ENCODE assay signal across 13 mouse cellular contexts in the genomic region with DNA sequence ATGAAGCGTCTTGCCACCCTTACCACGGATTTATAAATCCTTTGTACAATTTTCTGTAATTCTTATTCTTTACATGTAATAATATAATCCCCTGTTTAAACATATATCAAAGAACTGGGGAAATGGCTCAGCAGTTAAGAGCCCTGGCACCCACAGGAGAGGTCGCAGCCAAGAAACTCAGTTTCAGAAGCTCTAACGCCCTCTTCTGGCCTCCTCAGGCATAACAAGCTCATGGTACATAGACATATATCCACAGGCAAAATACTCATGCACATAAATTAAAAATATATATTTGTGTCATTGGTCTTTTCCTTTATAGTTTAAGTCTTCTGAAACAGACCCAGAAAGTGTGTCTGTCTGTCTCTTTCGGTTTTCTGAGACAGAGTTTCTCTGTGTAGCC. TPM values are rescaled to one million over a fixed set of nuclear protein-coding genes. Genes with fewer than 3 reads are reported as not detected.
DNase-seq lines count a peak whose midpoint lies in the region; ATAC-seq and TF ChIP-seq lines count a peak whose summit lies in the region.
"Had no signal": no experiment of that assay in that cellular context is flagged by ENCODE, and none has a peak within 500 bp of the region (broad histone marks: within the 10 kb centered on the region; RNA-seq: fewer than 3 reads in every experiment).

No protein-coding gene starts in this region.

- H3K4me2 ChIP-seq in liver, postnatal 0 days (ENCODE audit: low read depth, low read length), result no peak overlapping the region
- no peak overlapping the region for H3K4me2 ChIP-seq in liver, embryonic 11.5 days
- H3K4me2 ChIP-seq: midbrain, embryonic 12.5 days had no signal

- 74% methylated on average over 5 of the region's 5 CpGs for WGBS in liver, postnatal 0 days (ENCODE audit: insufficient replicate concordance)
- 75% methylated on average over 5 of the region's 5 CpGs for WGBS in liver, embryonic 11.5 days

- peaks cover 42% of the 10 kb centered on the region for H3K36me3 ChIP-seq in liver, postnatal 0 days (replicated peaks; ENCODE audit: insufficient read depth, low read length)
- H3K36me3 ChIP-seq in liver, embryonic 11.5 days (ENCODE audit: control insufficient read depth, insufficient read depth, low read length), result peaks cover 7% of the 10 kb centered on the region; the same call in 1 of the 2 replicates
- H3K36me3 ChIP-seq in E14TG2a.4 (ENCODE audit: insufficient read depth, low read length), result peaks cover 68% of the 10 kb centered on the region
- H3K36me3 ChIP-seq: midbrain, embryonic 12.5 days had no signal

- intact Hi-C loops in gastrocnemius, adult 2 months (cut with DNase I), result no loop called here
- intact Hi-C loops in gastrocnemius, postnatal 36 days (cut with DNase I), result no loop called here

- no peak for DNase-seq in gastrocnemius, adult 2 months
- no peak for DNase-seq in gastrocnemius, postnatal 36 days
- no peak for DNase-seq in liver, postnatal 0 days
- DNase-seq in liver, embryonic 11.5 days (ENCODE audit: low spot score), result no peak
- DNase-seq in naive thymus-derived CD4-positive, alpha-beta T cell, adult 2 months (ENCODE audit: low read depth), result peak; percentile 57
- DNase-seq in ovary, postnatal 36 days (ENCODE audit: low spot score), result no peak
- no peak for DNase-seq in T-cell, adult 2 months (ENCODE audit: low spot score)
- DNase-seq: heart, postnatal 4 days; layer of hippocampus, adult 9-11 months; lung, postnatal 14 days had no signal

- ATAC-seq in liver, postnatal 0 days, result no peak
- no peak for ATAC-seq in liver, embryonic 11.5 days (replicated peaks; ENCODE audit: low FRiP score)

- no peaks in the 10 kb centered on the region for H3K9me3 ChIP-seq in liver, postnatal 0 days (ENCODE audit: low read length)
- no peaks in the 10 kb centered on the region for H3K9me3 ChIP-seq in liver, embryonic 11.5 days (ENCODE audit: control insufficient read depth, low read length)
- H3K9me3 ChIP-seq in E14TG2a.4 (ENCODE audit: low read length), result no peaks in the 10 kb centered on the region
- H3K9me3 ChIP-seq: limb, embryonic 10.5 days; midbrain, embryonic 12.5 days had no signal

- H3K4me3 ChIP-seq in gastrocnemius, adult 2 months, result no peak overlapping the region
- H3K4me3 ChIP-seq in liver, postnatal 0 days (ENCODE audit: low read depth, low read length), result no peak overlapping the region
- H3K4me3 ChIP-seq in liver, embryonic 11.5 days (ENCODE audit: low read depth, low read length), result no peak overlapping the region
- H3K4me3 ChIP-seq in E14TG2a.4 (replicated peaks; ENCODE audit: low read length), result peak overlapping the region; percentile 77
- H3K4me3 ChIP-seq: limb, embryonic 10.5 days; midbrain, embryonic 12.5 days had no signal

- H3K27me3 ChIP-seq in liver, postnatal 0 days (ENCODE audit: insufficient read depth, low read length), result no peaks in the 10 kb centered on the region
- H3K27me3 ChIP-seq in liver, embryonic 11.5 days (replicated peaks; ENCODE audit: control insufficient read depth, insufficient read depth, low read length), result no peaks in the 10 kb centered on the region
- no peaks in the 10 kb centered on the region for H3K27me3 ChIP-seq in E14TG2a.4 (ENCODE audit: insufficient read depth, low read length)
- H3K27me3 ChIP-seq: midbrain, embryonic 12.5 days had no signal

- no peak overlapping the region for H3K27ac ChIP-seq in gastrocnemius, adult 2 months
- H3K27ac ChIP-seq in liver, postnatal 0 days (ENCODE audit: low read depth), result no peak overlapping the region
- H3K27ac ChIP-seq in liver, embryonic 11.5 days (ENCODE audit: low read depth, low read length), result no peak overlapping the region
- H3K27ac ChIP-seq: limb, embryonic 10.5 days; midbrain, embryonic 12.5 days had no signal

- TF ChIP-seq EP300 in liver, postnatal 0 days (IDR thresholded peaks at IDR 0.05; ENCODE audit: low read depth), result no peak

- H3K9ac ChIP-seq in liver, postnatal 0 days (replicated peaks), result no peak overlapping the region
- no peak overlapping the region for H3K9ac ChIP-seq in liver, embryonic 11.5 days (ENCODE audit: low read depth, low read length)
- H3K9ac ChIP-seq: midbrain, embryonic 12.5 days had no signal

- peaks cover 43% of the 10 kb centered on the region for H3K4me1 ChIP-seq in liver, postnatal 0 days (ENCODE audit: insufficient read depth)
- peaks cover 29% of the 10 kb centered on the region for H3K4me1 ChIP-seq in liver, embryonic 11.5 days (replicated peaks; ENCODE audit: control insufficient read depth, insufficient read depth, low read length)
- H3K4me1 ChIP-seq in E14TG2a.4 (replicated peaks; ENCODE audit: low read depth, low read length), result peaks cover 99% of the 10 kb centered on the region

- TF ChIP-seq CTCF in gastrocnemius, adult 2 months (IDR thresholded peaks at IDR 0.05), result peak; percentile 26
- TF ChIP-seq CTCF in liver, postnatal 0 days (IDR thresholded peaks at IDR 0.05; ENCODE audit: low read depth), result peak; percentile 37; the same call in 1 of the 2 replicates
- peak; percentile 71 for TF ChIP-seq CTCF in E14TG2a.4 (conservative IDR thresholded peaks at IDR 0.05; ENCODE audit: low read length)

RNA-seq across cellular contexts. Expression of gene Csrnp1, which starts 9.8 kb away (rescaled TPM):
- 10 to 100 TPM in 1 of 2 experiments, 1 to 10 TPM in 1; 5.9 to 12.0 TPM for total RNA-seq in gastrocnemius, adult 2 months (2021)
- 10 to 100 TPM in 1 of 2 experiments, 1 to 10 TPM in 1; 3.0 to 11.0 TPM for total RNA-seq in gastrocnemius, postnatal 36 days (2021)
- 2.9 and 3.4 TPM in 2 replicates for polyA plus RNA-seq in liver, postnatal 0 days (2015; fragmentation: Nextera tagmentation; extraction: Ambion mirVana)
- 1.1 and 2.2 TPM in 2 replicates for polyA plus RNA-seq in liver, embryonic 11.5 days (2014; fragmentation: Nextera tagmentation; extraction: Ambion mirVana)

RNA-seq across cellular contexts. Expression of gene Ttc21a, which starts 37.2 kb away (rescaled TPM):
- total RNA-seq in gastrocnemius, adult 2 months (2021), result not detected
- total RNA-seq in gastrocnemius, postnatal 36 days (2021), result not detected
- 0.09 and 0.22 TPM in 2 replicates for polyA plus RNA-seq in liver, postnatal 0 days (2015; fragmentation: Nextera tagmentation; extraction: Ambion mirVana)
- 0.14 TPM in 1 of 2 replicates, not detected in the other for polyA plus RNA-seq in liver, embryonic 11.5 days (2014; fragmentation: Nextera tagmentation; extraction: Ambion mirVana)

RNA-seq across cellular contexts. Expression of gene Gorasp1, which starts 37.2 kb away (rescaled TPM):
- 10 to 100 TPM; 20.5 to 21.4 TPM for total RNA-seq in gastrocnemius, adult 2 months (2021)
- 10 to 100 TPM; 14.5 to 15.3 TPM for total RNA-seq in gastrocnemius, postnatal 36 days (2021)
- polyA plus RNA-seq in liver, postnatal 0 days (2015; fragmentation: Nextera tagmentation; extraction: Ambion mirVana), result 6.8 and 8.8 TPM in 2 replicates
- polyA plus RNA-seq in liver, embryonic 11.5 days (2014; fragmentation: Nextera tagmentation; extraction: Ambion mirVana), result 24.7 and 25.0 TPM in 2 replicates

RNA-seq across cellular contexts. Expression of gene Xirp1, which starts 48.8 kb away (rescaled TPM):
- 100 to 1,000 TPM in 1 of 2 experiments, 10 to 100 TPM in 1; 70.1 to 116 TPM for total RNA-seq in gastrocnemius, adult 2 months (2021)
- total RNA-seq in gastrocnemius, postnatal 36 days (2021), result 100 to 1,000 TPM in 1 of 2 experiments, 10 to 100 TPM in 1; 96.9 to 125 TPM
- polyA plus RNA-seq in liver, postnatal 0 days (2015; fragmentation: Nextera tagmentation; extraction: Ambion mirVana), result 0.13 TPM in 2 replicates
- 0.25 and 1.1 TPM in 2 replicates for polyA plus RNA-seq in liver, embryonic 11.5 days (2014; fragmentation: Nextera tagmentation; extraction: Ambion mirVana)
- polyA plus RNA-seq: midbrain, embryonic 12.5 days had no signal
